Mouse (Mus musculus): Measurements from ENCODE around the gene Rnf220. TPM values are rescaled to one million over a fixed set of nuclear protein-coding genes. Genes with fewer than 3 reads are reported as not detected.

Rnf220 gene
- total RNA-seq, 1 experiment from 2014 or later, result 68.8 TPM

Other genes with a start within 250 kb of the Rnf220 start
- gene Tmem53, start 245.1 kb downstream of the Rnf220 start, total RNA-seq (2021), result 53.1 and 57.3 TPM in 2 replicates
- 2.2 and 2.4 TPM in 2 replicates for gene Armh1, start 244.9 kb downstream of the Rnf220 start, total RNA-seq (2021)
- gene Eri3, start 53.3 kb upstream of the Rnf220 start, total RNA-seq (2021), result 65.3 and 70.7 TPM in 2 replicates
- gene Dmap1, start 185.2 kb upstream of the Rnf220 start, total RNA-seq (2021), result 21.4 and 27.5 TPM in 2 replicates
- not detected in 2 replicates for gene Gm12845, start 227.4 kb upstream of the Rnf220 start, total RNA-seq (2021)

Data from adrenal gland, postnatal 14 days (tissue).